ENCODE assay signal across 9 mouse cellular contexts in genomic region chr4:142057529-142058216, GRCm38 (mm10). TPM values are rescaled to one million over a fixed set of nuclear protein-coding genes. Genes with fewer than 3 reads are reported as not detected.
DNase-seq lines count a peak whose midpoint lies in the region; ATAC-seq and TF ChIP-seq lines count a peak whose summit lies in the region.
"Had no signal": no experiment of that assay in that cellular context is flagged by ENCODE, and none has a peak within 500 bp of the region (broad histone marks: within the 10 kb centered on the region; RNA-seq: fewer than 3 reads in every experiment).

No protein-coding gene starts in this region.

- H3K9me3 ChIP-seq in kidney, embryonic 15.5 days (replicated peaks), result no peaks in the 10 kb centered on the region
- no peaks in the 10 kb centered on the region for H3K9me3 ChIP-seq in heart, postnatal 0 days (replicated peaks; ENCODE audit: control insufficient read depth, low read length)
- no peaks in the 10 kb centered on the region for H3K9me3 ChIP-seq in midbrain, embryonic 16.5 days (replicated peaks; ENCODE audit: control insufficient read depth, low read length, poor library complexity, severe bottlenecking)
- no peaks in the 10 kb centered on the region for H3K9me3 ChIP-seq in kidney, embryonic 14.5 days (ENCODE audit: control insufficient read depth, low read length)

- H3K9ac ChIP-seq in kidney, embryonic 15.5 days, result no peak overlapping the region
- H3K9ac ChIP-seq in heart, postnatal 0 days (replicated peaks; ENCODE audit: low read depth, low read length), result no peak overlapping the region
- 0 out of 2 replicates have a peak overlapping the region, but pooled peaks have one; percentile 3 for H3K9ac ChIP-seq in midbrain, embryonic 16.5 days (ENCODE audit: low read depth, low read length)
- H3K9ac ChIP-seq in kidney, embryonic 14.5 days (ENCODE audit: low read depth, low read length), result no peak overlapping the region

- 84% methylated on average over 22 of the region's 22 CpGs for WGBS in kidney, embryonic 15.5 days
- 65% methylated on average over 22 of the region's 22 CpGs for WGBS in kidney, adult 2 months
- 57% methylated on average over 22 of the region's 22 CpGs for WGBS in heart, postnatal 0 days
- 73% methylated on average over 22 of the region's 22 CpGs for WGBS in midbrain, embryonic 16.5 days
- WGBS in kidney, embryonic 14.5 days, result 86% methylated on average over 22 of the region's 22 CpGs

- no peak for TF ChIP-seq POLR2A in kidney, adult 2 months (IDR thresholded peaks at IDR 0.05; ENCODE audit: low read depth, low read length)

- H3K4me3 ChIP-seq in kidney, embryonic 15.5 days (replicated peaks), result no peak overlapping the region
- no peak overlapping the region for H3K4me3 ChIP-seq in kidney, adult 2 months (ENCODE audit: insufficient read depth, low read depth, low read length)
- H3K4me3 ChIP-seq in heart, postnatal 0 days (ENCODE audit: low read depth, low read length), result no peak overlapping the region
- H3K4me3 ChIP-seq in midbrain, embryonic 16.5 days (ENCODE audit: low read depth, low read length), result no peak overlapping the region
- no peak overlapping the region for H3K4me3 ChIP-seq in kidney, embryonic 14.5 days (ENCODE audit: low read length)
- H3K4me3 ChIP-seq: erythroblast, embryonic 14.5 days had no signal

- ATAC-seq in kidney, embryonic 15.5 days (replicated peaks; ENCODE audit: low FRiP score), result no peak
- ATAC-seq in heart, postnatal 0 days (ENCODE audit: insufficient read depth, low read depth), result peak; percentile 85
- peak; percentile 63; the same call in 1 of the 2 replicates for ATAC-seq in midbrain, embryonic 16.5 days
- no peak for ATAC-seq in kidney, embryonic 14.5 days (ENCODE audit: low FRiP score, low TSS enrichment)
- no peak for ATAC-seq in CD4-positive, CD25-positive, alpha-beta regulatory T cell, adult 4 months

- peaks cover 45% of the 10 kb centered on the region for H3K4me1 ChIP-seq in kidney, embryonic 15.5 days
- peaks cover 36% of the 10 kb centered on the region for H3K4me1 ChIP-seq in kidney, adult 2 months (ENCODE audit: control insufficient read depth, insufficient read depth, low read length)
- peaks cover 54% of the 10 kb centered on the region for H3K4me1 ChIP-seq in heart, postnatal 0 days (ENCODE audit: control insufficient read depth, insufficient read depth)
- H3K4me1 ChIP-seq in midbrain, embryonic 16.5 days (ENCODE audit: control insufficient read depth, insufficient read depth, low read length), result no peaks in the 10 kb centered on the region
- peaks cover 18% of the 10 kb centered on the region for H3K4me1 ChIP-seq in kidney, embryonic 14.5 days (ENCODE audit: control insufficient read depth, insufficient read depth, low read length)

- 0 out of 2 replicates have a peak overlapping the region, but pooled peaks have one; percentile 6 for H3K27ac ChIP-seq in kidney, embryonic 15.5 days
- H3K27ac ChIP-seq in kidney, adult 2 months (ENCODE audit: insufficient read depth, low read depth, low read length), result no peak overlapping the region
- H3K27ac ChIP-seq in heart, postnatal 0 days (ENCODE audit: low read depth), result peak overlapping the region; percentile 69
- H3K27ac ChIP-seq in midbrain, embryonic 16.5 days (ENCODE audit: low read length), result peak overlapping the region; percentile 32; the same call in 1 of the 2 replicates
- H3K27ac ChIP-seq in kidney, embryonic 14.5 days (ENCODE audit: low read depth, low read length), result no peak overlapping the region

- H3K36me3 ChIP-seq in kidney, embryonic 15.5 days, result no peaks in the 10 kb centered on the region
- H3K36me3 ChIP-seq in kidney, adult 2 months (ENCODE audit: control insufficient read depth, insufficient read depth, low read length), result no peaks in the 10 kb centered on the region
- H3K36me3 ChIP-seq in heart, postnatal 0 days (replicated peaks; ENCODE audit: control insufficient read depth, insufficient read depth, low read length), result no peaks in the 10 kb centered on the region
- H3K36me3 ChIP-seq in midbrain, embryonic 16.5 days (ENCODE audit: control insufficient read depth, insufficient read depth, low read length), result no peaks in the 10 kb centered on the region
- H3K36me3 ChIP-seq in kidney, embryonic 14.5 days (ENCODE audit: control insufficient read depth, insufficient read depth, low read length), result no peaks in the 10 kb centered on the region

- TF ChIP-seq CTCF in kidney, adult 2 months (conservative IDR thresholded peaks at IDR 0.05; ENCODE audit: insufficient read depth, insufficient read length, low read depth, low read length), result no peak
- TF ChIP-seq CTCF in heart, postnatal 0 days (IDR thresholded peaks at IDR 0.05; ENCODE audit: low read depth), result no peak

- peak; percentile 82; the same call in 1 of the 2 replicates for TF ChIP-seq EP300 in heart, postnatal 0 days (IDR thresholded peaks at IDR 0.05; ENCODE audit: low read depth)

- no peak overlapping the region for H3K4me2 ChIP-seq in kidney, embryonic 15.5 days
- no peak overlapping the region for H3K4me2 ChIP-seq in heart, postnatal 0 days (ENCODE audit: low read depth, low read length)
- H3K4me2 ChIP-seq in midbrain, embryonic 16.5 days (ENCODE audit: low read length), result no peak overlapping the region
- no peak overlapping the region for H3K4me2 ChIP-seq in kidney, embryonic 14.5 days (replicated peaks; ENCODE audit: low read depth, low read length)

- H3K27me3 ChIP-seq in kidney, embryonic 15.5 days, result no peaks in the 10 kb centered on the region
- no peaks in the 10 kb centered on the region for H3K27me3 ChIP-seq in kidney, adult 2 months (replicated peaks; ENCODE audit: control insufficient read depth, insufficient read depth, low read length)
- H3K27me3 ChIP-seq in heart, postnatal 0 days (ENCODE audit: control insufficient read depth, insufficient read depth, low read length), result no peaks in the 10 kb centered on the region
- H3K27me3 ChIP-seq in midbrain, embryonic 16.5 days (ENCODE audit: control insufficient read depth, insufficient read depth, low read depth, low read length), result no peaks in the 10 kb centered on the region
- H3K27me3 ChIP-seq in kidney, embryonic 14.5 days (ENCODE audit: control insufficient read depth, insufficient read depth, low read length), result no peaks in the 10 kb centered on the region

- no peak for DNase-seq in kidney, adult 2 months
- DNase-seq in cerebellum, postnatal 14 days, result peak; percentile 81
- peak; percentile 77 for DNase-seq in heart, postnatal 0 days (ENCODE audit: low spot score)
- DNase-seq in c-Kit-positive CD71-positive TER-119-positive erythroid progenitor cells, embryonic 14.5 days (ENCODE audit: low spot score), result no peak

RNA-seq across cellular contexts. Expression of gene Tmem51, which starts 26.4 kb away (rescaled TPM):
- 29.1 and 29.5 TPM in 2 replicates for polyA plus RNA-seq in kidney, embryonic 15.5 days (2015; fragmentation: Nextera tagmentation; extraction: Ambion mirVana)
- polyA plus RNA-seq in kidney, adult 2 months (2012; rRNA removed), result 59.6 and 60.4 TPM in 2 replicates
- total RNA-seq in heart, postnatal 0 days (2014; rRNA removed; ENCODE audit: low replicate concordance), result 27.7 and 34.4 TPM in 2 replicates
- polyA plus RNA-seq in heart, postnatal 0 days (2015; fragmentation: Nextera tagmentation; extraction: Ambion mirVana), result 39.5 and 46.8 TPM in 2 replicates
- 6.9 and 7.1 TPM in 2 replicates for polyA plus RNA-seq in midbrain, embryonic 16.5 days (2015; fragmentation: Nextera tagmentation; extraction: Ambion mirVana)
- 16.7 and 23.0 TPM in 2 replicates for polyA plus RNA-seq in kidney, embryonic 14.5 days (2014; fragmentation: Nextera tagmentation; extraction: Ambion mirVana)
- polyA plus RNA-seq in CD4-positive, CD25-positive, alpha-beta regulatory T cell, adult 4 months (2017; shearing (Covaris generic)), result under 1 TPM; 0.86 to 0.96 TPM

RNA-seq across cellular contexts. Expression of gene Fhad1, which starts 42.8 kb away (rescaled TPM):
- 0.87 and 1.4 TPM in 2 replicates for polyA plus RNA-seq in kidney, embryonic 15.5 days (2015; fragmentation: Nextera tagmentation; extraction: Ambion mirVana)
- polyA plus RNA-seq in kidney, adult 2 months (2012; rRNA removed), result 0.18 and 0.28 TPM in 2 replicates
- 3.3 TPM in 1 of 2 replicates, not detected in the other for total RNA-seq in heart, postnatal 0 days (2014; rRNA removed; ENCODE audit: low replicate concordance)
- polyA plus RNA-seq in heart, postnatal 0 days (2015; fragmentation: Nextera tagmentation; extraction: Ambion mirVana), result 1.5 and 2.7 TPM in 2 replicates
- 4.6 and 5.3 TPM in 2 replicates for polyA plus RNA-seq in midbrain, embryonic 16.5 days (2015; fragmentation: Nextera tagmentation; extraction: Ambion mirVana)
- polyA plus RNA-seq in kidney, embryonic 14.5 days (2014; fragmentation: Nextera tagmentation; extraction: Ambion mirVana), result 0.15 and 0.60 TPM in 2 replicates
- 1 to 10 TPM in 1 of 2 experiments, not detected in 1; 1.0 TPM for polyA plus RNA-seq in CD4-positive, CD25-positive, alpha-beta regulatory T cell, adult 4 months (2017; shearing (Covaris generic))
- polyA plus RNA-seq: erythroblast, embryonic 14.5 days had no signal

Comparison
In these comparisons a context has a peak if more than half of its experiments do, and no peak if none do; other contexts are left out.
1. H3K27ac ChIP-seq: peak in kidney, embryonic 15.5 days (single experiment), heart, postnatal 0 days (single experiment) and midbrain, embryonic 16.5 days (single experiment); none in kidney, adult 2 months (single experiment) and kidney, embryonic 14.5 days (single experiment).
2. ATAC-seq: peak in heart, postnatal 0 days (single experiment) and midbrain, embryonic 16.5 days (single experiment); none in kidney, embryonic 15.5 days (single experiment), kidney, embryonic 14.5 days (single experiment) and CD4-positive, CD25-positive, alpha-beta regulatory T cell, adult 4 months (single experiment).
3. DNase-seq: peak in cerebellum, postnatal 14 days (2 of 2) and heart, postnatal 0 days (single experiment); none in kidney, adult 2 months (single experiment) and c-Kit-positive CD71-positive TER-119-positive erythroid progenitor cells, embryonic 14.5 days (single experiment).